Mouse (Mus musculus): ENCODE measurements around the gene Prtn3.

Gene Prtn3

GRCm38 (mm10) chr10:79855558-79856184, 18.6 kb upstream of the Prtn3 start:
- peak; percentile 55 for DNase-seq

- no peak for DNase-seq
Observed at GRCm38 (mm10) chr10:79856280-79856679, 18.0 kb upstream of the Prtn3 start.

DNA sequence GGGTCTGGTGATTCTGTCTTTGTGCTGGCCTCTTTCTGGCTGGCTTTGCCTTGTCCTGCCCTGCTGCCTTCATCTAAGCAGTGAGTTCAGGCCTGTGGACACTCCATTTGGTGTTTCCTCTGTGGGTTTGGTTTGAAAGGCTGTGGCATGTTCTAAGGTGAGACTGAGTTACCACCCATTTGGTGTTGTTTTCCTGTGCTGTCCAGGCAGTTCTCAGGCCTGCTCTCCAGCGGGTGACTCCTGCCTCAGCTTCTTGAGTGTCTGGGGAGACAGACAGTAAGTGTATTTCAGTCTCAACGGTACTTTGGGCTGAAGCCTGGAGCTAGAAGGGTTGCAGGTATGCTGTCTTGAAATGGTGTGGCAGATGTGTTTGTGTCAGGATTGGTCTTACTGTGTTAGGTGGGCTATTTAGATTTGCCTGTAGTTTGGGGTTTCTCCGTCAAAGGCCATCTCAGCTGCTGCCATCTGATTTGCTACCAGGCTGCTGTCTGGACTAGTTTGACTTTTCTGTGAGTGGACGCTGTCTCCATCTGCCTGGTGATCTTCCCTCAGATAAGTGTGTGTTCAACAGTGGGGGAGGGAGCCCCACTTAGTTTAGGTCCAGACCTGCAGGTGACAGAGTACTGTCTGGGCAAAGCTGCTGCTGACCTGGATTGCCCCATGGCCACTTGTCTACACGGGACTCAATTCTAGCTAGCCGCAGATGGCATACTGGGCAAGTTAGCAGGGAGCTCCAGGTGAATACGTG, 17.4 kb upstream of the Prtn3 start:
- DNase-seq = no peak

DNA sequence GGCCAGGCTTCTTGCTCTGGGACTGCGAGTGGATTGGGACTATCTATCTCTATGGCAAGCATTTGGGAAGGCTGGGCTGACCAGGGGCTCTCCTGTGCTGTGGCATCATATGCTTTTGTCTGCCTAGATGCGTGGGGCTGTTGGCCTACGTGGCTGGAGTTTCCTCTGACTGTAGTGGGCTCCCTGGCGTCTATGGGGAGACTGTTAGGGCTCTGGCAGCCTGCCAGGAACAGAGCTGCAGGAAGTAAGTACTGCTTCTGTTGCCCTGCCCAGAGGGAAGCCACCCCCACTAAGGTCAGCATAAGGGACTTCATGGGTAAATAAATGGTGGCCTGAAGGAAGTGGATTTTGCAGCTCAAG, 16.8 kb upstream of the Prtn3 start:
- DNase-seq = peak; percentile 50

GRCm38 (mm10) chr10:79857894-79858293, 16.4 kb upstream of the Prtn3 start:
- no peak for DNase-seq

- peak; percentile 62 for DNase-seq
Observed at GRCm38 (mm10) chr10:79858416-79859074, 15.7 kb upstream of the Prtn3 start.

GRCm38 (mm10) chr10:79859116-79859515, 15.2 kb upstream of the Prtn3 start:
- no peak for DNase-seq

DNA sequence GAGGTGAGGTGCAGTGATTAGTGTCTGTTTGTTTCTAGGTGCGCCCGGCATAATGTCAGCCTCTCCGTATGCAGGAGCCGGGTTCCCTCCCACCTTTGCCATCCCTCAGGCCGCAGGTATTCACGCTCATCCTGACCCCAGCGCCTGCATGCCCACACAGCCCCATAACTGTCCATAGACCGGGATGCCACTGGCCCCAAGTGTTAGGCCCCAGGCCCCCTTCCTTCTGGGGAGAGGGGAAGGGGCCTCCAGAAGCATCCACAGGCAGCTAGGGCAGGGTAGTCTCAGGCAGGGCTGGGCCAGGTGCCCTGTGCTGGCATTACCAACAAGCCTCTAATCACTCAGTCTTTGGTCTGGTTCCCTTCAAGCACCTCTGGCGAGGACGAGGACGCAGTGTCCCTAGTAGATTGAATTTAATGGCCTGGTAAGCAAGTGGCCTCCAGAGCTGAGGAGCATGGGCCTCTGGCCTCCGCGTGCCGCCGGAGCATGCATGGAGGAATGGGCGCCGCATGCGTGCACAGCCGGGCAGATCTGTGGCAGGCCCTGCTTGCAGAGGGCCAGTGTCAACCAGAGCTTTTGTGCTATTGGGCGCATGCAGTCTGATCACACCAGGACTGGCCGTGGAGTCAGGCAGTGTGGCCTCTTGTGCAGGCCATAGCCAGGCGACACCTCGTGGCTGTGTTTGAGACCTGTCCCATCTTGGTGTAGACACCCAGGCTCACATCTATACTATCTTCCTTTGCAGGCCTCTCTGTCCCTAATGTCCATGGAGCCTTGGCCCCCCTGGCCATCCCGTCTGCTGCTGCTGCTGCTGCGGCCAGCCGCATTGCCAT, 14.0 kb upstream of the Prtn3 start:
- DNase-seq = no peak

GRCm38 (mm10) chr10:79861230-79862048, 12.8 kb upstream of the Prtn3 start:
- DNase-seq = peak; percentile 67

- DNase-seq = no peak
Observed at GRCm38 (mm10) chr10:79862049-79862788, 12.1 kb upstream of the Prtn3 start.

GRCm38 (mm10) chr10:79862925-79863324, 11.4 kb upstream of the Prtn3 start:
- no peak for DNase-seq

- no peak for DNase-seq
Observed at GRCm38 (mm10) chr10:79864351-79865188, 9.7 kb upstream of the Prtn3 start.

- no peak for DNase-seq
Observed at GRCm38 (mm10) chr10:79865189-79865601, 9.1 kb upstream of the Prtn3 start.

DNA sequence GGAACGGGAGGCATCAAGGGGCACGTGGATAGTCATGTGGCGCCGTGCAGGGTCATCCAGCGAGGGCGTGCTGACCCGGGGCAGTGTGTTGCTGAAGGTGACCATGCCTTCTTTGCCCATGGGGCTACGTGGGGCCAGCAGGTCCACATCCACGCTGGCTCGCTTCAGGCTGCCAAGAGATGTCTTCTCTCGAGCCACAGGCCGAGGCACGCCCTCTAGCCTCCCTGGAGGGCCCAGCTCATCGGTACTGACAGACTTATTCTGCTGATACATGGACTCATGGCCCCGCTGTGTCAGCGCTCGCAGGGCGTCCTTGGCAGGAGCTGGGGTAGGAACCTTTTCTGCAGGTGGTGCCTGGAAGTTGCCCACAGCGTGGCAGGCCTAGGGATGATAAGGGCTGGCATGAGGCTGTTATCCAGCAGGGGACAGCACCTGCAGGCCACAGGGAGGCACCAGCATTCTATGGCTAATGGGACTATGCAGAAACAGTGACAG, 8.4 kb upstream of the Prtn3 start:
- peak; percentile 47 for DNase-seq

DNA sequence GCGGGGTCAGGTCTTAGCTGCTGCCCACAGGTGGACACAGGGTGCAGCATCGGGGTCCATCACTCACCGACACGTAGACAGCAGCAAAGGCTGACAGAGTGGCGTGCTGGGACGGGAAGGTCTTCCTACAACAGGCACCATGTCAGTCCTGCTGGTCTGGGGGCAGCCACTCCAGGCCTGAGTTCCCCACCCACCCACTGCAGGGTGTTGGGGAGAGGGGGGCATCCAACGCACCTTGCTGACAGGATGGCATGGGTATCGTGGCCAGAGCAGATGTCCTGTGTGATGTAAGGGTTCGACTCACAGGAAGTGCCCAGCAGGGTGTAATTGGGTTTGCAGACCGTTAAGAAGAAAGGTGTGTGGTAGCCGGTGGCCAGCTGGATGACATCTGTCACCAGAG, 7.7 kb upstream of the Prtn3 start:
- DNase-seq = no peak

DNA sequence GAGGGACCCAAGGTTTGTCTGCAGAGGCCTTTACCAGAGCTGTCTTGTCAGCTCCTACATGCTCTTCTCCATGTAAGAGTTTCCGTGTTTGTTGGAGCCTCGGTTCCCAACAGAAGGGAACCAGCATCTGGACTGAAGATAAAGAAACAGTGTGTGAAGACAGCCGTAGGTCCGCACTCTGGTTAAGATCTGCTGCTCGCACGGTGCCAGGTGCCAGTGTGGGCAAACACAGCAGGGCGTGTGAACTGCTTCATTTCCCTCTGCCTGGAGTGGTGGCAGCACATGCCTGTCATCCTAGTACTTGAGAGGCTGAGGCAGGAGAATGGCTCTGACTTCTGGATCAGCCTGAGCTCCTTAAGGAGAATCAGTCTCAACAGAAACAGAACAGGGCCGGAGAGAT, 2.4 kb upstream of the Prtn3 start:
- DNase-seq = no peak

DNA sequence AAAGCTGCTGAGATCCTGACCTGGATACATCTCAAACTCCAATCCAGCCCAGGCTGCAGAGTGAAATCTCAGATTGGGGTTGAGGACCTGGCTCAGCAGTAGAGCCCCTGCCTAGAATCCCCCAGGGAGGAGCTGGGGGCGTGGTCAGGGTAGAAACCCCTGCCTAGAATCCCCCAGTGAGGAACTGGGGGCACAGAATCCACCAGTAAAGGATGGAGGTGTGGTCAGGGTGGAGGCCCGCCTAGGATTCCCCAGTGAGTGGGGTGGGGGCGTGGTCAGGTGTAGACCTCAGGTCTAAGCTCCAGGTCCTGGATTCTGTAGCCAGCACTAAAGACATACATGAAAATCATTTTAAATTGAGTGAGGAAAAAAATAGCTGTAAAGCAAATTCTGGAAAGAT, 1.4 kb upstream of the Prtn3 start:
- no peak for DNase-seq

DNA sequence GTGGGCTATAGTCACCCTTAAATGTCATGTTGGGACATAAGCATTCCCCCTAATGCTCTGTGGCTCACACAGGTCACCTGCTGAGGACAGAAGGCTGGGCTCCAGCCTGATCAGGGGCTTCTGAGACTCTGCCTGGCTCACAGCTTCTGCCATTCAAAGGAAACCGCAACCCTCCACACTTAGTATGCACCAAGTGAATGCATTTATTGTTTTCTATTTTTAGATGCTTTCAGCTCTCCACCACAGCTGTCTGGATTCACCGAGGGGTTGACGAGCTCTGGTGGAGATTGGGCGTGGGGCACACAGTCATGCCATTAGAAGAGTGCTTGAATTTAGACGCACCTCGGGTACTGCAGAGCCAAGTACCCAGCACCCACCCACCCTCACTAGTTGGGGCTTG, 963 bp upstream of the Prtn3 start:
- DNase-seq = no peak

DNA sequence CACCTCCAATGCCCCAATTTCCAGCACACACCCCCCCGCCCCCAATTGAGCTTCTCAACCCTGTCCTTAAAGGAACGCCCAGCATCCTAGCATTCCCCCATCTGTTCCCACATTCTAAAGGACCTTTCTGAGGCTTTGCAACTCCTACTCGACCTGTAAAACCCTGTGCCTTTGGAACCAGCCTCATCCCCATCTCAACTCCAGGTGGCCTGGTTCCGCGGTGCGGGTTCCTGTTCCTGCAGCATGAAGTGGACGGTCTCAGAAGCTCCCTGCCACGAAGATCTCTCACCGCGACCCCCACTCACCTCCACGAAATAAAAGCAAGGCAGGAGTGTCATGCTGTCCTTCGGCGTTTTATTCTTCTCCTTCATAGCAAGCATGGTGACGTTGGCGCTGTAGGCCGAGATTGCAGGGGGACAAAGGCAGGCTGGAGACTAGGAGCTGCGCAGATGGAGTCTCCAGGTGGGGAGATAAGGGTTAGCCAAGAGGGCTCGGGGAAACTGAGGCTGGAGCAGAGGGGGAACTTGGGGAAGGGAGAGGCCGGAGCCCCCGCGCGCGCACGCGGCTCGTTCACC, 474 bp upstream of the Prtn3 start:
- no peak for DNase-seq

GRCm38 (mm10) chr10:79877174-79877573, 2.9 kb downstream of the Prtn3 start:
- no peak for DNase-seq

All from cerebellum, adult 11 months (tissue).